Mouse (Mus musculus) kidney, embryonic 16.5 days (tissue): ENCODE measurements around the gene Olfr1158. TPM values are rescaled to one million over a fixed set of nuclear protein-coding genes. Genes with fewer than 3 reads are reported as not detected.
"Not testable (repeated sequence)": the region's sequence is repeated elsewhere in the genome, so short reads cannot be mapped to it uniquely, and the experiment has no call there.

Experiments
- ATAC-seq: fragments of 200-750 bp; cut with Nextera tagmentation; 2 replicates; pipeline ENCODE4 v1.8.0; 2017; ENCODE audit warnings: moderate TSS enrichment; ENCODE audit not compliant: low FRiP score, low TSS enrichment
- H3K27ac ChIP-seq: fragments of 300-500 bp; sonication (generic); 2 replicates; pipeline ENCODE4 v1.5.1; 2014; ENCODE audit warnings: low read length
- H3K27me3 ChIP-seq: fragments of 300-500 bp; sonication (generic); 2 replicates; pipeline ENCODE4 v1.6.1; 2014; ENCODE audit warnings: low read length, control low read depth, mixed read lengths; ENCODE audit not compliant: insufficient read depth
- H3K36me3 ChIP-seq: fragments of 300-500 bp; sonication (generic); 2 replicates; pipeline ENCODE4 v1.6.1; 2014; ENCODE audit warnings: low read length, control low read depth, mixed read lengths; ENCODE audit not compliant: insufficient read depth
- H3K4me1 ChIP-seq: fragments of 300-500 bp; sonication (generic); 2 replicates; pipeline ENCODE4 v1.6.1; 2014; ENCODE audit warnings: low read length, control low read depth, mixed read lengths; ENCODE audit not compliant: insufficient read depth
- H3K4me2 ChIP-seq: fragments of 300-500 bp; sonication (generic); replicated peaks from 2 replicates; pipeline ENCODE4 v1.6.1; 2014; ENCODE audit warnings: low read depth, low read length
- H3K4me3 ChIP-seq: fragments of 300-500 bp; sonication (generic); 2 replicates; pipeline ENCODE4 v1.5.1; 2014; ENCODE audit warnings: mild to moderate bottlenecking, low read length
- H3K9ac ChIP-seq: fragments of 300-500 bp; sonication (generic); replicated peaks from 2 replicates; pipeline ENCODE4 v1.6.1; 2014; ENCODE audit warnings: low read length
- H3K9me3 ChIP-seq: fragments of 300-500 bp; sonication (generic); 2 replicates; pipeline ENCODE4 v1.6.1; 2016; ENCODE audit warnings: low read length, control low read depth
- WGBS: fragments of 180-500 bp; shearing (Covaris S2); extraction: QIAGEN DNeasy Blood & Tissue Kit; methylation state at CpG from one replicate; pipeline ENCODE4 v1.1.7; 2014; 5-methylcytosine and 5-hydroxymethylcytosine counted together
- polyA plus RNA-seq: library from polyadenylated mRNA; unstranded; fragments of >200 nt; fragmentation: Nextera tagmentation; extraction: Ambion mirVana; gene quantifications from 2 replicates; pipeline ENCODE4 v1.2.1, GENCODE M21; 2015

Gene Olfr1158
- not detected in 2 replicates for polyA plus RNA-seq

- Histone ChIP-seq H3K4me2 (no peak within 1 kb of the TSS), H3K27ac (no peak within 1 kb of the TSS), H3K36me3 (no peaks in the 10 kb centered on the region), H3K4me3 (no peak within 1 kb of the TSS), H3K4me1 (no peaks in the 10 kb centered on the region), H3K9ac (no peak within 1 kb of the TSS), H3K27me3 (no peaks in the 10 kb centered on the region), H3K9me3 (no peaks in the 10 kb centered on the region)
- ATAC-seq, result no peak
These were observed at the start of gene Olfr1158 for GRCm38 (mm10) chr2:87989813-87990212. Olfr1158 (plus strand) TSS chr2:87990113.

DNA sequence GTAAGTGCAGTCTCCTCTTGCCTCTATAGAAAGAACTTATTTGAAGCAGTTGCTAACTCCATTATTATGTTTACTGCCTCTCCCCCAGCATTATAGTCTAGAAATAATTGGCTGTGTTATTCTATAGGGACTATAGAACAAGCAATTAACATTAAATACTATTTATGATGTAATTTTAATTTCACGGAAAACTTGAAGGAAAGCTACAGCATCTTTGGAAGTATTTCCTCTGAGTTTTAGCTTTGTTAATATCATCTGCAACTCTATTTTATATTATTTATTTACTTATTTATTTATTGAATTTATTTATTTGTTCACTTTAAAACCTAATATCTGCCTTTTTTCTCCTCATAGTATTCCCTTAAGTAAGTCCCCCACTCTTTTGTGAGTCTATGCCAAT, 44.9 kb upstream of the Olfr1158 start, which contains the start of gene Olfr1155:
Gene Olfr1155 (minus strand): TSS at position 101 of the 400 bp plus-strand sequence.
- Histone ChIP-seq H3K9me3 (no peaks in the 10 kb centered on the region), H3K4me1 (no peaks in the 10 kb centered on the region), H3K9ac (no peak within 1 kb of the TSS), H3K4me3 (no peak within 1 kb of the TSS), H3K36me3 (no peaks in the 10 kb centered on the region), H3K27ac (no peak within 1 kb of the TSS), H3K4me2 (no peak within 1 kb of the TSS), H3K27me3 (no peaks in the 10 kb centered on the region)
- 90% methylated on average over 1 of the region's 1 CpGs for WGBS
- no peak for ATAC-seq

- Histone ChIP-seq H3K4me2 (no peak within 1 kb of the TSS), H3K27ac (no peak within 1 kb of the TSS), H3K9me3 (no peaks in the 10 kb centered on the region), H3K9ac (no peak within 1 kb of the TSS), H3K36me3 (no peaks in the 10 kb centered on the region), H3K4me3 (no peak within 1 kb of the TSS), H3K4me1 (no peaks in the 10 kb centered on the region), H3K27me3 (no peaks in the 10 kb centered on the region)
- no peak for ATAC-seq
These were observed 36.9 kb upstream of the Olfr1158 start, which contains the start of gene Olfr1156 for GRCm38 (mm10) chr2:87953000-87953399. Olfr1156 (minus strand) TSS chr2:87953100.

- H3K4me2 ChIP-seq, result no peak within 1 kb of the TSS
- no peaks in the 10 kb centered on the region for H3K4me1 ChIP-seq
- ATAC-seq, result no peak
- H3K27me3 ChIP-seq, result no peaks in the 10 kb centered on the region
- WGBS, result 94% methylated on average over 4 of the region's 4 CpGs
- no peaks in the 10 kb centered on the region for H3K9me3 ChIP-seq
- H3K36me3 ChIP-seq, result no peaks in the 10 kb centered on the region
- no peak within 1 kb of the TSS for H3K9ac ChIP-seq
- H3K27ac ChIP-seq, result no peak within 1 kb of the TSS
- H3K4me3 ChIP-seq, result no peak within 1 kb of the TSS
These were observed 21.7 kb upstream of the Olfr1158 start, which contains the start of gene Olfr1157 for GRCm38 (mm10) chr2:87968199-87968598. Olfr1157 (minus strand) TSS chr2:87968299.

GRCm38 (mm10) chr2:87974563-87974962, 15.3 kb upstream of the Olfr1158 start, which contains the start of gene Olfr74:
Olfr74 (minus strand) TSS chr2:87974663.
- no peak within 1 kb of the TSS for H3K4me2 ChIP-seq
- no peak within 1 kb of the TSS for H3K4me3 ChIP-seq
- no peaks in the 10 kb centered on the region for H3K36me3 ChIP-seq
- H3K27ac ChIP-seq, result no peak within 1 kb of the TSS
- 78% methylated on average over 3 of the region's 3 CpGs for WGBS
- H3K9ac ChIP-seq, result no peak within 1 kb of the TSS
- H3K27me3 ChIP-seq, result no peaks in the 10 kb centered on the region
- ATAC-seq, result no peak
- H3K9me3 ChIP-seq, result no peaks in the 10 kb centered on the region
- no peaks in the 10 kb centered on the region for H3K4me1 ChIP-seq

DNA sequence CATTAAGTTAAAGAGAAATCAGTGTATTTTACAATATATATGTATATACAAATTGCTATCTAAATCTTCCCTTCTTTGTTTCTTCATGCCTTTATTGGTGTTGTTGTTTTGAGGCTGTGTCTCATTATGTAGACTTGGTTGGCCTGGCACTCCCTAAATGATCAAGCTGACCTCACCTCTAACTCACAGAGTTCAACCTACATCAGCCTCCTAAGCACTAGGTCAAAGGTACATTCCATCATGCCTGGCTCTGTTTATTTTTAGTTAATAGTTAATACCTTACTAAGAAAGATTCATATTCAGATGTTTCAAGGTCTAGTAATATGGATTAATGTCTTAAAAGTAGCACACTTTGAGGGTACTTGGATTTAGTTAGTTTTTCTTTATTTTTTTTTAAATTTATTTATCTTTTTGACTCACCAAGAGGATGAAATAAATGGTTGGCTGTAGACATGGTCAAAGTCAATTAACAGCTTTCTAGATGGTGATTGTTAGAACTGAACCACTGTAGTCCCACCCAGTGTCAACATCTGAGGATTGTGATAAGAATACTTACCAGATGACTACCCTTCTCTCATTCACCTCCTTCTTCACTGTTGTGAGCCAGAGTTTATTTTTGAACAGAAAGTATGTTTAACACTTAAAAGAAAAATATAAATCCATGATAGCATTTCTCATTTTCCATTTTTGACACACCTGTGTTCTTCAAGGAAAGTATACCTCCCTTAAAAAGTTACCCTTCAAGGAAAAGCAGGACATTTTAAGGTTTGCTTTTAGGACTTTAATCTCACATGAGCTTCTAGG, 17.8 kb downstream of the Olfr1158 start, which contains the start of gene Olfr1160:
Gene Olfr1160 (minus strand): TSS at position 754 of the 804 bp plus-strand sequence.
- Histone ChIP-seq H3K9ac (no peak within 1 kb of the TSS), H3K9me3 (no peaks in the 10 kb centered on the region), H3K4me2 (no peak within 1 kb of the TSS), H3K4me1 (no peaks in the 10 kb centered on the region), H3K4me3 (no peak within 1 kb of the TSS), H3K36me3 (no peaks in the 10 kb centered on the region), H3K27me3 (no peaks in the 10 kb centered on the region), H3K27ac (no peak within 1 kb of the TSS)
- no peak for ATAC-seq

DNA sequence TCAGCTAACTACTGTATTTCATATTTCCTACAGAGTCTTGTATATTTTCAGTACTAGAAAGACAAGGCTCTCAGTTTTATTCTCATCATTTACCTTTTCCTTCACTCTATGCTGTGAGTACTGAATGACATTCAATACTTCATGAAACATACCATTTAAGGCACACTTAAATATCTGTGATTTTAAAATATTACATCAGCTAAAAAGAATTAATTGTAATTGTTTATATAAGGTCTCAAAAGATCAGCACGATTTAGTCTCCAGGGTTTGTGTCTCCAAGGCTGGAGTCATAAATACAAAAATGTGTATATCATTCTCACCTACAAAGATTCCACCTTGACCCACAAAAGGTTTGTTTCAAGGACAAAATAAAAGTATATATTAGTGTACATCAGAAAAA, 32.6 kb downstream of the Olfr1158 start, which contains the start of gene Olfr1161:
Gene Olfr1161 (plus strand): TSS at position 301 of the 400 bp plus-strand sequence.
- not testable (repeated sequence) for H3K27ac ChIP-seq, H3K9me3 ChIP-seq, ATAC-seq, H3K36me3 ChIP-seq, H3K4me2 ChIP-seq, H3K9ac ChIP-seq, H3K27me3 ChIP-seq, H3K4me1 ChIP-seq, H3K4me3 ChIP-seq
- 93% methylated on average over 1 of the region's 1 CpGs for WGBS

- Histone ChIP-seq H3K36me3 (no peaks in the 10 kb centered on the region), H3K27ac (no peak within 1 kb of the TSS), H3K27me3 (no peaks in the 10 kb centered on the region), H3K4me1 (no peaks in the 10 kb centered on the region), H3K9me3 (no peaks in the 10 kb centered on the region), H3K9ac (no peak within 1 kb of the TSS), H3K4me3 (no peak within 1 kb of the TSS), H3K4me2 (no peak within 1 kb of the TSS)
- ATAC-seq, result no peak
These were observed 47.7 kb downstream of the Olfr1158 start, which contains the start of gene Olfr73 for GRCm38 (mm10) chr2:88037599-88037998. Olfr73 (minus strand) TSS chr2:88037699.
